Mouse (Mus musculus) megakaryocyte, embryonic 14.5 days (primary cell): ENCODE measurements around the gene Mep1a. TPM values are rescaled to one million over a fixed set of nuclear protein-coding genes. Genes with fewer than 3 reads are reported as not detected.

Source experiments
- H3K27me3 ChIP-seq: replicated peaks from 2 replicates; pipeline ENCODE3; 2012; ENCODE audit warnings: inconsistent platforms
- H3K36me3 ChIP-seq: replicated peaks from 2 replicates; pipeline ENCODE3; 2012; ENCODE audit warnings: low read length, inconsistent platforms, mixed read lengths
- H3K4me1 ChIP-seq: 2 replicates; pipeline ENCODE4 v1.6.1; 2012; ENCODE audit warnings: inconsistent platforms
- H3K4me3 ChIP-seq: replicated peaks from 2 replicates; pipeline ENCODE3; 2012; ENCODE audit warnings: moderate library complexity, mild to moderate bottlenecking, inconsistent platforms
- H3K9me3 ChIP-seq: 2 replicates; pipeline ENCODE4 v1.6.1; 2012; ENCODE audit warnings: inconsistent platforms
- FLI1 ChIP-seq: IDR thresholded peaks from 2 replicates; pipeline ENCODE4 v1.6.1; 2012; ENCODE audit warnings: low read length, inconsistent platforms, mixed read lengths
- GATA1 ChIP-seq: IDR thresholded peaks from 3 replicates; pipeline ENCODE4 v1.6.1; 2012; ENCODE audit warnings: mixed read lengths, low read length, inconsistent platforms, borderline replicate concordance
- polyA plus RNA-seq: library from polyadenylated mRNA; stranded (reverse); fragments of >175 nt; gene quantifications from 2 replicates; pipeline ENCODE4 v1.2.3, GENCODE M21; 2012; ENCODE audit warnings: low replicate concordance; ENCODE audit not compliant: insufficient read depth

The Mep1a gene
- polyA plus RNA-seq, 1 experiment, result not detected

DNA sequence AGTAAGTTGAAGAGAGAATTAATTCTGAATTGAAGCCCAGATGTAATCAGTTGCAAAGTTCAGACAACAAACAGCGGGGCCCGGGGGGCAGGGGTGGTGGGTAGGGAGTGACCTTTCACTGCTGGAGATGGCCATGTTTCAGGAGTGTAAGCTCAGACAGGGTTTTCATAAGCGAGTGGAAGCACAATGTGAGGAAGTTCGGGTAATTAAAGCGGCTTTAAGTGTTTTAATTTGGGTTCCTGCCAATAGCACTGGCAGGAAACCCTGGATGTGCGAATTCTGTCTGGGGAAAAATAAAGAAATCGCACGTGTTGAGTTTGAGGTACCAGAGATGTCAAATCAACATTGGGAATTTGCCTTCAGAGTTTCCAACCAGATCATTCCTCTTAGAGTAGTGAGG lies 68.1 kb downstream of the Mep1a start:
- H3K36me3 ChIP-seq, result no peaks in the 10 kb centered on the region
- H3K27me3 ChIP-seq, result no peaks in the 10 kb centered on the region

DNA sequence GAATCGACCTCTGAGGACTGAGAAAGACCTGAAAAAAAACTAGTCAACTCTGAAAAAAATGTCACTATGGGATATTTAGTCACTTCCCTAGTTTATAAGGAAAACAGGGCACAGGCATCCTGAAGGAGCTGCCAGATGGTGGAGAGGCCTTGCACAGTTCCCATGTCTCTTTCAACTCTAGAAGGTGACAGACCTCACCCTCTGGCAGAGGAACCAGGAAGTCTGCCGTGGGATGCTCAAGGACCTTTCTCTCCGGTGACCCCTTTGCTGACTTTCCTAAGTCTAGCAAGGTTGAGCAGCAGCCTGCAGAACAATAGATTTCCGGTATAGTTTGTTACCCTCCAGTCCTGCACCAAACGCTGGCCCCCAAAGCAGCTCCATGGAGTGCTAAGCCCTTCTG lies 70.9 kb downstream of the Mep1a start:
- Histone ChIP-seq H3K9me3 (peaks cover 24% of the 10 kb centered on the region), H3K4me3 (no peak overlapping the region), H3K4me1 (no peaks in the 10 kb centered on the region), H3K27me3 (no peaks in the 10 kb centered on the region), H3K36me3 (no peaks in the 10 kb centered on the region)
- TF ChIP-seq GATA1 (no peak), FLI1 (no peak)

More for the DNA sequence above, 68.1 kb downstream of the Mep1a start:
- Histone ChIP-seq H3K4me1 (no peaks in the 10 kb centered on the region), H3K4me3 (no peak overlapping the region), H3K9me3 (peaks cover 32% of the 10 kb centered on the region)
- TF ChIP-seq FLI1 (no peak), GATA1 (no peak)

Other genes starting within 250 kb of the Mep1a start
- not detected in 2 replicates for gene Adgrf1, start 232.5 kb downstream of the Mep1a start, polyA plus RNA-seq
- gene Adgrf5, start 142.4 kb downstream of the Mep1a start, polyA plus RNA-seq, result not detected in 2 replicates
- gene Ankrd66, start 40.8 kb upstream of the Mep1a start, polyA plus RNA-seq, result not detected in 2 replicates
- gene Pla2g7, start 65.3 kb upstream of the Mep1a start, polyA plus RNA-seq, result 6.2 TPM in 1 of 2 replicates, not detected in the other
- gene Tdrd6, start 127.5 kb upstream of the Mep1a start, polyA plus RNA-seq, result not detected in 2 replicates
- not detected in 2 replicates for gene Slc25a27, start 164.4 kb upstream of the Mep1a start, polyA plus RNA-seq
- gene Cyp39a1, start 164.6 kb upstream of the Mep1a start, polyA plus RNA-seq, result not detected in 2 replicates